Mouse (Mus musculus) neural tube, embryonic 14.5 days (tissue): ENCODE results near the gene Vwa2. TPM values are rescaled to one million over a fixed set of nuclear protein-coding genes. Genes with fewer than 3 reads are reported as not detected.

Experiments used
- ATAC-seq: fragments of 200-750 bp; cut with Nextera tagmentation; 2 replicates; pipeline ENCODE4 v1.8.0; 2017; ENCODE audit warnings: low read depth, mild to moderate bottlenecking, moderate TSS enrichment, moderate library complexity
- H3K27ac ChIP-seq: fragments of 300-500 bp; sonication (generic); 2 replicates; pipeline ENCODE4 v1.5.1; 2014; ENCODE audit warnings: low read depth, mild to moderate bottlenecking, control low read depth, low read length, moderate library complexity, mixed read lengths
- H3K27me3 ChIP-seq: fragments of 300-500 bp; sonication (generic); 2 replicates; pipeline ENCODE4 v1.6.1; 2014; ENCODE audit warnings: low read length; ENCODE audit not compliant: control insufficient read depth, insufficient read depth
- H3K36me3 ChIP-seq: fragments of 300-500 bp; sonication (generic); 2 replicates; pipeline ENCODE4 v1.6.1; 2014; ENCODE audit warnings: low read length, mixed read lengths; ENCODE audit not compliant: control insufficient read depth, insufficient read depth
- H3K4me1 ChIP-seq: fragments of 300-500 bp; sonication (generic); 2 replicates; pipeline ENCODE4 v1.6.1; 2014; ENCODE audit warnings: low read length; ENCODE audit not compliant: control insufficient read depth, insufficient read depth
- H3K4me2 ChIP-seq: fragments of 300-500 bp; sonication (generic); 2 replicates; pipeline ENCODE4 v1.6.1; 2014; ENCODE audit warnings: mild to moderate bottlenecking, low read depth, low read length, control low read depth
- H3K4me3 ChIP-seq: fragments of 300-500 bp; sonication (generic); 2 replicates; pipeline ENCODE4 v1.5.1; 2014; ENCODE audit warnings: low read depth, low read length, control low read depth, mixed read lengths
- H3K9ac ChIP-seq: fragments of 300-500 bp; sonication (generic); replicated peaks from 2 replicates; pipeline ENCODE4 v1.6.1; 2014; ENCODE audit warnings: low read depth, mild to moderate bottlenecking, control low read depth, low read length, mixed read lengths
- H3K9me3 ChIP-seq: fragments of 300-500 bp; sonication (generic); 2 replicates; pipeline ENCODE4 v1.6.1; 2016; ENCODE audit warnings: low read length; ENCODE audit not compliant: control insufficient read depth
- WGBS: fragments of 180-500 bp; shearing (Covaris S2); extraction: QIAGEN DNeasy Blood & Tissue Kit; methylation state at CpG from one replicate; pipeline ENCODE4 v1.1.7; 2014; 5-methylcytosine and 5-hydroxymethylcytosine counted together
- polyA plus RNA-seq: library from polyadenylated mRNA; unstranded; fragments of >200 nt; fragmentation: Nextera tagmentation; extraction: Ambion mirVana; gene quantifications from 2 replicates; pipeline ENCODE4 v1.2.1, GENCODE M21; 2014

Gene Vwa2
- polyA plus RNA-seq, 1 experiment from 2014 or later = 0.16 TPM

GRCm38 (mm10) chr19:56919628-56920027 lies 45.6 kb downstream of the Vwa2 start:
- Histone ChIP-seq H3K9ac (no peak overlapping the region), H3K4me2 (no peak overlapping the region), H3K4me1 (no peaks in the 10 kb centered on the region), H3K36me3 (no peaks in the 10 kb centered on the region), H3K9me3 (no peaks in the 10 kb centered on the region), H3K27me3 (no peaks in the 10 kb centered on the region), H3K27ac (no peak overlapping the region), H3K4me3 (no peak overlapping the region)
- peak; percentile 76; the same call in 1 of the 2 replicates for ATAC-seq
- WGBS = 24% methylated on average over 7 of the region's 7 CpGs

GRCm38 (mm10) chr19:56920232-56920631 lies 46.2 kb downstream of the Vwa2 start:
- ATAC-seq = no peak
- no peaks in the 10 kb centered on the region for H3K9me3 ChIP-seq
- 94% methylated on average over 13 of the region's 13 CpGs for WGBS

GRCm38 (mm10) chr19:56921744-56922143 lies 47.7 kb downstream of the Vwa2 start:
- Histone ChIP-seq H3K27me3 (no peaks in the 10 kb centered on the region), H3K9ac (no peak overlapping the region), H3K9me3 (no peaks in the 10 kb centered on the region), H3K36me3 (no peaks in the 10 kb centered on the region), H3K4me2 (no peak overlapping the region), H3K27ac (no peak overlapping the region), H3K4me3 (no peak overlapping the region), H3K4me1 (no peaks in the 10 kb centered on the region)
- WGBS = 70% methylated on average over 5 of the region's 5 CpGs
- ATAC-seq = no peak

More at GRCm38 (mm10) chr19:56920232-56920631, 46.2 kb downstream of the Vwa2 start:
- H3K27me3 ChIP-seq = no peaks in the 10 kb centered on the region
- no peak overlapping the region for H3K4me3 ChIP-seq
- no peak overlapping the region for H3K27ac ChIP-seq
- H3K36me3 ChIP-seq = no peaks in the 10 kb centered on the region
- H3K4me2 ChIP-seq = no peak overlapping the region
- no peaks in the 10 kb centered on the region for H3K4me1 ChIP-seq
- no peak overlapping the region for H3K9ac ChIP-seq

GRCm38 (mm10) chr19:56929392-56929791 lies 55.3 kb downstream of the Vwa2 start:
- Histone ChIP-seq H3K27me3 (no peaks in the 10 kb centered on the region), H3K9ac (no peak overlapping the region), H3K36me3 (no peaks in the 10 kb centered on the region), H3K4me3 (no peak overlapping the region), H3K9me3 (no peaks in the 10 kb centered on the region), H3K4me2 (no peak overlapping the region), H3K27ac (no peak overlapping the region), H3K4me1 (no peaks in the 10 kb centered on the region)
- 78% methylated on average over 3 of the region's 3 CpGs for WGBS
- ATAC-seq = no peak

- Histone ChIP-seq H3K27ac (no peak overlapping the region), H3K4me3 (no peak overlapping the region), H3K9me3 (no peaks in the 10 kb centered on the region), H3K36me3 (no peaks in the 10 kb centered on the region), H3K4me2 (no peak overlapping the region), H3K9ac (no peak overlapping the region), H3K4me1 (no peaks in the 10 kb centered on the region), H3K27me3 (no peaks in the 10 kb centered on the region)
- 89% methylated on average over 9 of the region's 9 CpGs for WGBS
- ATAC-seq = no peak
Observed at GRCm38 (mm10) chr19:56930029-56930428, 56.0 kb downstream of the Vwa2 start.

GRCm38 (mm10) chr19:56933800-56934199 lies 59.8 kb downstream of the Vwa2 start:
- Histone ChIP-seq H3K4me3 (no peak overlapping the region), H3K27ac (no peak overlapping the region), H3K36me3 (no peaks in the 10 kb centered on the region), H3K9ac (no peak overlapping the region), H3K4me1 (no peaks in the 10 kb centered on the region), H3K27me3 (no peaks in the 10 kb centered on the region), H3K9me3 (no peaks in the 10 kb centered on the region), H3K4me2 (no peak overlapping the region)
- WGBS = 87% methylated on average over 3 of the region's 3 CpGs
- ATAC-seq = no peak

GRCm38 (mm10) chr19:56935111-56935510 lies 61.1 kb downstream of the Vwa2 start:
- Histone ChIP-seq H3K9ac (no peak overlapping the region), H3K27me3 (no peaks in the 10 kb centered on the region), H3K4me3 (no peak overlapping the region), H3K9me3 (no peaks in the 10 kb centered on the region), H3K27ac (no peak overlapping the region), H3K4me2 (no peak overlapping the region), H3K36me3 (no peaks in the 10 kb centered on the region), H3K4me1 (no peaks in the 10 kb centered on the region)
- WGBS = 95% methylated on average over 6 of the region's 6 CpGs
- ATAC-seq = no peak

GRCm38 (mm10) chr19:56935777-56936176 lies 61.7 kb downstream of the Vwa2 start:
- Histone ChIP-seq H3K27ac (no peak overlapping the region), H3K27me3 (no peaks in the 10 kb centered on the region), H3K4me1 (no peaks in the 10 kb centered on the region), H3K9me3 (no peaks in the 10 kb centered on the region), H3K4me2 (no peak overlapping the region), H3K4me3 (no peak overlapping the region), H3K36me3 (no peaks in the 10 kb centered on the region), H3K9ac (no peak overlapping the region)
- WGBS = 83% methylated on average over 7 of the region's 7 CpGs
- ATAC-seq = no peak

GRCm38 (mm10) chr19:56936253-56936652 lies 62.2 kb downstream of the Vwa2 start:
- H3K27me3 ChIP-seq = no peaks in the 10 kb centered on the region
- H3K36me3 ChIP-seq = no peaks in the 10 kb centered on the region
- no peak overlapping the region for H3K9ac ChIP-seq
- 93% methylated on average over 8 of the region's 8 CpGs for WGBS
- no peak overlapping the region for H3K27ac ChIP-seq
- no peak overlapping the region for H3K4me2 ChIP-seq
- H3K4me1 ChIP-seq = no peaks in the 10 kb centered on the region
- H3K4me3 ChIP-seq = no peak overlapping the region
- no peak for ATAC-seq
- H3K9me3 ChIP-seq = no peaks in the 10 kb centered on the region

- H3K27me3 ChIP-seq = no peaks in the 10 kb centered on the region
- no peaks in the 10 kb centered on the region for H3K4me1 ChIP-seq
- H3K9ac ChIP-seq = no peak overlapping the region
- WGBS = 89% methylated on average over 5 of the region's 5 CpGs
- no peak overlapping the region for H3K4me2 ChIP-seq
- H3K9me3 ChIP-seq = no peaks in the 10 kb centered on the region
- H3K27ac ChIP-seq = no peak overlapping the region
- H3K36me3 ChIP-seq = no peaks in the 10 kb centered on the region
- no peak overlapping the region for H3K4me3 ChIP-seq
- no peak for ATAC-seq
Observed at GRCm38 (mm10) chr19:56937911-56938310, 63.9 kb downstream of the Vwa2 start.
